Mouse (Mus musculus) forebrain, postnatal 0 days (tissue): Measurements from ENCODE around the gene Six5. TPM values are rescaled to one million over a fixed set of nuclear protein-coding genes. Genes with fewer than 3 reads are reported as not detected.
A peak's percentile ranks its signal among the peaks of the same experiment; 100 is the strongest.

ENCODE experiments used
- ATAC-seq: fragments of 200-750 bp; cut with Nextera tagmentation; 2 replicates; pipeline ENCODE4 v1.8.0; 2017; ENCODE audit warnings: mild to moderate bottlenecking, moderate library complexity
- DNase-seq: peaks from one replicate; pipeline ENCODE4 v3.0.0-alpha.2; 2015
- H3K27ac ChIP-seq: fragments of 300-500 bp; sonication (generic); 2 replicates; pipeline ENCODE4 v1.5.1; 2014; ENCODE audit warnings: low read depth, mild to moderate bottlenecking, antibody characterized with exemption, low read length, moderate library complexity, mixed read lengths
- H3K27me3 ChIP-seq: fragments of 300-500 bp; sonication (generic); 2 replicates; pipeline ENCODE4 v1.6.1; 2014; ENCODE audit warnings: mild to moderate bottlenecking, low read length, mixed read lengths; ENCODE audit not compliant: insufficient read depth
- H3K36me3 ChIP-seq: fragments of 300-500 bp; sonication (generic); 2 replicates; pipeline ENCODE4 v1.6.1; 2014; ENCODE audit warnings: mild to moderate bottlenecking, moderate library complexity; ENCODE audit not compliant: insufficient read depth
- H3K4me1 ChIP-seq: fragments of 300-500 bp; sonication (generic); 2 replicates; pipeline ENCODE4 v1.6.1; 2014; ENCODE audit warnings: antibody characterized with exemption; ENCODE audit not compliant: insufficient read depth
- H3K4me2 ChIP-seq: fragments of 300-500 bp; sonication (generic); 2 replicates; pipeline ENCODE4 v1.6.1; 2014; ENCODE audit warnings: low read depth, mild to moderate bottlenecking, moderate library complexity
- H3K4me3 ChIP-seq: fragments of 300-500 bp; sonication (generic); 2 replicates; pipeline ENCODE4 v1.5.1; 2014; ENCODE audit warnings: low read depth, low read length, mixed read lengths
- H3K9ac ChIP-seq: fragments of 300-500 bp; sonication (generic); 2 replicates; pipeline ENCODE4 v1.6.1; 2014; ENCODE audit warnings: mild to moderate bottlenecking
- H3K9me3 ChIP-seq: fragments of 300-500 bp; sonication (generic); 2 replicates; pipeline ENCODE4 v1.6.1; 2016; ENCODE audit warnings: low read length
- CTCF ChIP-seq: sonication (generic); IDR thresholded peaks from 2 replicates; pipeline ENCODE4 v1.5.1; 2016; ENCODE audit warnings: antibody characterized with exemption, control low read depth, low read depth
- WGBS: fragments of 180-500 bp; shearing (Covaris S2); extraction: QIAGEN DNeasy Blood & Tissue Kit; methylation state at CpG from one replicate; pipeline ENCODE4 v1.1.7; 2014; 5-methylcytosine and 5-hydroxymethylcytosine counted together
- polyA plus RNA-seq: library from polyadenylated mRNA; unstranded; fragments of >200 nt; fragmentation: Nextera tagmentation; extraction: Ambion mirVana; gene quantifications from 2 replicates; pipeline ENCODE4 v1.2.1, GENCODE M21; 2015
- total RNA-seq: library from RNA; depleted of rRNA; stranded (reverse); fragments of >200 nt; gene quantifications from 2 replicates; pipeline ENCODE4 v1.2.3, GENCODE M21; 2014

The Six5 gene
- total and polyA plus RNA-seq, 2 experiments from 2014 or later, result 0.97 to 4.1 TPM

DNA sequence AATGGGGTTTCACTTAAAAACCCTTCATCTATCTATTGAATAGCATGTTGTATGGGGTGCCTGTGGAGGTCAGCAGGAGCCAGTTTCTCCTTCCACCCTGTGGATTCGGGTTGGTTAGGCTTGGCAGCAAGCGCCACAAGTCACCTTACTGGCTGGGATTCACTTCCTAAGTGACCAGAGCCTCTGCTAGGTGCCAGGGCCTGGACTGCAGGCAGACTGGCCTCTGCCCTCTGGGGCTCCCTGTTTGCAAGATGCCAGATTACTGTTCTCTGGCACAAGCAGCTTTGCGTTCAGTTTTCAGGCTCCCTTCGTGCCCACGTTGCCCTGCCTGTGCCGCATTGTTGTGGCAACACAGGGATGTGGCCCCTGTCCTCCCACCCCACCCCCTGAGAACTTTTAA lies 30.3 kb downstream of the Six5 start:
- Histone ChIP-seq H3K9ac (no peak overlapping the region), H3K27me3 (no peaks in the 10 kb centered on the region), H3K4me1 (peaks cover 8% of the 10 kb centered on the region; the same call in 1 of the 2 replicates), H3K27ac (no peak overlapping the region), H3K4me3 (no peak overlapping the region), H3K9me3 (no peaks in the 10 kb centered on the region), H3K4me2 (no peak overlapping the region), H3K36me3 (peaks cover 4% of the 10 kb centered on the region)
- no peak for ATAC-seq
- DNase-seq, result no peak
- 91% methylated on average over 6 of the region's 6 CpGs for WGBS
- no peak for TF ChIP-seq CTCF

DNA sequence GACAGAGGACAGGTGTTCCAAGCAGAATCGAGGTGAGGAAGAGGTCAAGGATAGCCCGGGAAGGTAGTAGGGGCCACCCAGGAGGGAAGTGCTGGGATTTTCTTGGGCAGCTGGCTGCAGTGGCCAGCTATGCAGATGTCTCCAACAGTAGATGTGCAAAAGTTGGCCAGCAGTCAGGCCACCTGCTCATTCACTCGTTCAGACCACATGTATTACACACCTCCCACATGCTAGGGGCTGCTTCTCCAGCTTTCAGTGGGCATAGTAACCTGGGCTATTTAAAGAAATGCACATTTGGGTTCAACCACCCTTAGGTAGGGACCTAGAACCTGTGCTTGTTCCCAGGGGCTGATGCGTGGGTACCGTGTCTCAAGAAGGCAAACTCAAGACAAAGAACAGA lies 33.4 kb downstream of the Six5 start:
- Histone ChIP-seq H3K27ac (no peak overlapping the region), H3K36me3 (peaks cover 4% of the 10 kb centered on the region), H3K9me3 (no peaks in the 10 kb centered on the region), H3K27me3 (no peaks in the 10 kb centered on the region), H3K4me3 (no peak overlapping the region), H3K9ac (no peak overlapping the region), H3K4me1 (peaks cover 4% of the 10 kb centered on the region; the same call in 1 of the 2 replicates), H3K4me2 (no peak overlapping the region)
- ATAC-seq (no peak), DNase-seq (no peak)
- TF ChIP-seq CTCF, result no peak
- WGBS, result 91% methylated on average over 5 of the region's 5 CpGs

DNA sequence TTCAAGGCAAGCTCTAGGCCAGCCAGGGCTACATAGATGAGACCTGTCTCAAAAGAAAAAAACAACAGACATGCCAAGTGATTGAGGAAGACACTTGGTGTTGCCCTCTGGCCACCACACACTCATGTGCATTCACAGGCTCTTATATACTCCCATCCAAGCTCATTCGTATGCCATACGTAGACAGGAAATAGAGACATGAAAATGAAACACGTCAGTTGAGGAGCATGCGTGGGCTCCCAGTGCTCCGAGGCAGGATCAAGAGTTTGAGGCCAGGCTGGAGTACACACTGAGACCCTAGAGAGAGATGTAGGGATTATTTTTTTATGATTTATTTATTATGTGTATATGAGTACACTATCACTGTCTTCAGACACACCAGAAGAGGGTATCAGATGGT lies 35.0 kb downstream of the Six5 start:
- Histone ChIP-seq H3K4me3 (no peak overlapping the region), H3K27me3 (no peaks in the 10 kb centered on the region), H3K9ac (no peak overlapping the region), H3K9me3 (no peaks in the 10 kb centered on the region), H3K27ac (no peak overlapping the region), H3K4me2 (no peak overlapping the region), H3K4me1 (peaks cover 4% of the 10 kb centered on the region; the same call in 1 of the 2 replicates), H3K36me3 (peaks cover 4% of the 10 kb centered on the region)
- no peak for TF ChIP-seq CTCF
- DNase-seq (no peak), ATAC-seq (no peak)
- WGBS, result 96% methylated on average over 5 of the region's 5 CpGs

DNA sequence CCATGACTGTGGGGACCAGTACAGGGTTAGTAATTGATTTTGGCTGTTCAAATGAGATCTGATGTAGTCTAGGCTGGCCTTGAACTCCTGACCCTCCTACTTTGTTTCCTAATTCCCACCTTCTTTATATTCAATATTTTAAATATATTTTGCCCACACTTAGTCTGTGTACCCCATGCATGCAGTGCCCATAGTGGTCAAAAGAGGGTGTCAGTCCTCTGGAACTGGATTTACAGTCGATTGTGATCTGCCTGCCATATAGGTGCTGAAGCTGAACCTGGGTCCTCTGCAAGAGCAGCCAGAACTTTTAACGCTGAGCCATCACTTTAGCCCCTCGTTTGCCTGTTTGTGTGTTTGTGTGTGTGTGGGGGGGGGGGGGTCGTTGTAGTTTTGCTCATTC lies 36.3 kb downstream of the Six5 start:
- TF ChIP-seq CTCF, result peak; percentile 42
- H3K36me3 ChIP-seq, result peaks cover 10% of the 10 kb centered on the region
- H3K4me3 ChIP-seq, result peak overlapping the region; percentile 41
- H3K27ac ChIP-seq, result peak overlapping the region; percentile 86
- peaks cover 4% of the 10 kb centered on the region; the same call in 1 of the 2 replicates for H3K4me1 ChIP-seq
- WGBS, result 28% methylated on average over 4 of the region's 4 CpGs
- no peaks in the 10 kb centered on the region for H3K27me3 ChIP-seq
- H3K4me2 ChIP-seq, result peak overlapping the region; percentile 60
- DNase-seq (no peak), ATAC-seq (no peak)
- H3K9ac ChIP-seq, result peak overlapping the region; percentile 53
- H3K9me3 ChIP-seq, result no peaks in the 10 kb centered on the region

DNA sequence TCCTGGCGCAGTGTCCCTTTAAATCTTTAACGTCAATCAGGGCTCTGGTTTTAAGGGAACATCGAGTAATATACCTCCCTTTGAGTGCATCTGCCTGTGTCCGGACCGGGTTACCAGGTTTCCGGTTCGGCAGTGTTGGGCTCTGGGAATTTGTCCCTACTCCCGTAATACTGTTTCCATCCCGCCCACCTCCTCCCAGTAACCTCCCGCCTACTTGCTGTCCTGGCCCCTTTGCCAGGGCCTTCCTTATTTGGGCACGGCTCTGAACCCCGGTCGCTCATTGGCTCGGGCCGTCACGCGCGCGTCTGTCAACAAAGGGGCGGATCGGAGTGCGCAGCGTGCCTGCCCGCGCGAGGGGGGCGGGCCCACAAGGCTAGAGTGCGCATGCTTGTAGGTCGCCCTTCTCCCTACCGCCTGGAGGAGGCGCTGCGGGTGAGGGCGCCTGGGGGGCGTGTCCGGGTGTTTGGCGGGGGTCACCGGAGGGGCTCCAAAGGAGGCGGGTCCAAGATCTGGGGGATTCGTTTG lies 37.0 kb downstream of the Six5 start:
- peak; percentile 99 for DNase-seq
- TF ChIP-seq CTCF, result peak; percentile 88
- Histone ChIP-seq H3K4me1 (peaks cover 4% of the 10 kb centered on the region; the same call in 1 of the 2 replicates), H3K27ac (peak overlapping the region; percentile 86), H3K4me3 (peak overlapping the region; percentile 41), H3K36me3 (peaks cover 17% of the 10 kb centered on the region), H3K9me3 (no peaks in the 10 kb centered on the region), H3K4me2 (peak overlapping the region; percentile 60), H3K27me3 (no peaks in the 10 kb centered on the region), H3K9ac (peak overlapping the region; percentile 53)
- peak; percentile 98 for ATAC-seq
- WGBS, result 2% methylated on average over 39 of the region's 39 CpGs

DNA sequence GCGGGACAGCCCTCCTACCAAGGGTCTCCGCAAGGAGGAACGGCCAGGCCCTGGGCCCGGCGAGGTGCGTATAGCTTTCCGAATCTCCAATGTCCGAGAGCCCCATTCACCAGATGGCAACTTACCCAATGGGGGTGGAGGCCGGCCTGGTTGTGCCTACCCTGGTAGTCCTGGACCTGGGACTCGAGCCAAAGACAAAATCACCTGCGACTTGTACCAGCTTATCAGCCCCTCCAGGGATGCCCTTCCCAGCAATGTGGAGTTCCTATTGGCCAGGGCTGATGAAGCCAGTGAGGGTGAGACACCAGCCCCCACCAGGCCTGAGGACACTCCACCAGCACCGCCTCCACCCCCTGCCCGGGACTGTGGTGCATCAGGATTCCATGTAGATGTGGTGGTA lies 41.8 kb downstream of the Six5 start:
- Histone ChIP-seq H3K27ac (no peak overlapping the region), H3K4me3 (no peak overlapping the region), H3K9ac (no peak overlapping the region), H3K4me1 (peaks cover 4% of the 10 kb centered on the region; the same call in 1 of the 2 replicates), H3K4me2 (no peak overlapping the region), H3K9me3 (no peaks in the 10 kb centered on the region), H3K27me3 (no peaks in the 10 kb centered on the region), H3K36me3 (peaks cover 57% of the 10 kb centered on the region)
- ATAC-seq (no peak), DNase-seq (no peak)
- no peak for TF ChIP-seq CTCF
- 95% methylated on average over 13 of the region's 13 CpGs for WGBS

DNA sequence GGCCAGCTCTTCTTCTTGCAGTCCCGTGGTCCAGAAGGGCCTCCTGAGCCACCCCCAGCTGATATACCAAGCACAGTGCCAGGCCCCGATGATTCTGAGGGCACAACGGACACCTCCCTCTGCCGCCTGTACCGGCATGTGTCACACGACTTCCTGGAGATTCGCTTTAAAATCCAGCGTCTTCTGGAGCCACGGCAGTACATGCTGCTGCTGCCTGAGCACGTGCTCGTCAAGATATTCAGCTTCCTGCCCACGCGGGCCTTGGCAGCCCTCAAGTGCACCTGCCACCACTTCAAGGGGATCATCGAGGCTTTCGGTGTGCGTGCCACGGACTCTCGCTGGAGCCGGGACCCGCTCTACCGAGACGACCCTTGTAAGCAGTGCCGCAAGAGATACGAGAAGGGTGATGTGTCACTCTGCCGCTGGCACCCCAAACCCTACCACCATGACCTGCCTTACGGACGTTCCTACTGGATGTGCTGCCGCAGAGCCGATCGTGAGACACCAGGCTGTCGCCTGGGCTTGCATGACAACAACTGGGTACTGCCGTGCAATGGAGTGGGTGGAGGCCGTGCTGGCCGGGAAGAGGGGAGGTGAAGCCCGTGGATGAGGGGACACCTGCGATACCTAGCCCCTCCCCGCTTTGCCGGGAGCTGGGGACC lies 42.4 kb downstream of the Six5 start:
- WGBS, result 92% methylated on average over 38 of the region's 38 CpGs

More for the DNA sequence above, 42.4 kb downstream of the Six5 start:
- Histone ChIP-seq H3K4me2 (no peak overlapping the region), H3K36me3 (peaks cover 58% of the 10 kb centered on the region), H3K4me3 (no peak overlapping the region), H3K27me3 (no peaks in the 10 kb centered on the region), H3K4me1 (peaks cover 3% of the 10 kb centered on the region; the same call in 1 of the 2 replicates), H3K27ac (no peak overlapping the region), H3K9me3 (no peaks in the 10 kb centered on the region), H3K9ac (no peak overlapping the region)
- DNase-seq (no peak), ATAC-seq (no peak)
- TF ChIP-seq CTCF, result no peak
